Mouse (Mus musculus) MEL (cell line): ENCODE measurements around the gene Hnrnpc. TPM values are rescaled to one million over a fixed set of nuclear protein-coding genes. Genes with fewer than 3 reads are reported as not detected.

ENCODE experiments used
- DNase-seq: peaks from one replicate; pipeline ENCODE4 v3.0.0; 2011; ENCODE audit warnings: low read depth, low spot score
- H3K27ac ChIP-seq: 2 replicates; pipeline ENCODE4 v1.5.1; 2012; ENCODE audit warnings: low read depth, mild to moderate bottlenecking, control low read depth, low read length, moderate library complexity; ENCODE audit not compliant: control insufficient read depth
- H3K27me3 ChIP-seq, 2 experiments: fragments of 150-350 bp in 1 of 2; sonication (generic) in 1 of 2; 2 replicates each; pipeline ENCODE4 v1.6.1; 2012; ENCODE audit warnings: low read length in 2 of 2, mild to moderate bottlenecking in 2 of 2, improper control_type of control experiment in 1 of 2, moderate library complexity in 1 of 2; ENCODE audit not compliant: insufficient read depth in 2 of 2, control insufficient read depth in 1 of 2
- H3K36me3 ChIP-seq, 2 experiments: 2 replicates each; pipeline ENCODE4 v1.6.1; 2012 to 2014; ENCODE audit warnings: low read length in 2 of 2, improper control_type of control experiment in 1 of 2, inconsistent platforms in 1 of 2, mild to moderate bottlenecking in 1 of 2; ENCODE audit not compliant: insufficient read depth in 2 of 2, control insufficient read depth in 1 of 2
- H3K4me1 ChIP-seq, 2 experiments: fragments of 150-350 bp in 1 of 2; sonication (generic) in 1 of 2; 2 replicates each; pipeline ENCODE4 v1.6.1; 2012; ENCODE audit warnings: low read length in 2 of 2, improper control_type of control experiment in 1 of 2, mild to moderate bottlenecking in 1 of 2; ENCODE audit not compliant: insufficient read depth in 2 of 2, control insufficient read depth in 1 of 2
- H3K4me3 ChIP-seq, 2 experiments: fragments of 150-350 bp in 1 of 2; sonication (generic) in 1 of 2; 2 replicates each; pipeline ENCODE4 v1.5.1; 2012; ENCODE audit warnings: low read depth in 2 of 2, low read length in 2 of 2, mild to moderate bottlenecking in 2 of 2, moderate library complexity in 2 of 2, control low read depth in 1 of 2, improper control_type of control experiment in 1 of 2; ENCODE audit not compliant: control insufficient read depth in 1 of 2, insufficient read depth in 1 of 2
- H3K79me2 ChIP-seq: 2 replicates; pipeline ENCODE4 v1.6.1; 2012; ENCODE audit warnings: mild to moderate bottlenecking, low read length, moderate library complexity; ENCODE audit not compliant: control insufficient read depth, poor library complexity, insufficient read depth
- H3K9ac ChIP-seq: 2 replicates; pipeline ENCODE4 v1.6.1; 2012; ENCODE audit warnings: low read depth, mild to moderate bottlenecking, control low read depth, low read length, moderate library complexity; ENCODE audit not compliant: control insufficient read depth, poor library complexity, severe bottlenecking
- H3K9me3 ChIP-seq: fragments of 150-350 bp; sonication (generic); replicated peaks from 2 replicates; pipeline ENCODE4 v1.6.1; 2012; ENCODE audit warnings: mild to moderate bottlenecking, low read length, improper control_type of control experiment, moderate library complexity; ENCODE audit not compliant: insufficient read depth
- BHLHE40 ChIP-seq: IDR thresholded peaks from 2 replicates; pipeline ENCODE4 v1.6.1; 2012; ENCODE audit warnings: low read depth, mild to moderate bottlenecking, inconsistent platforms, low read length, improper control_type of control experiment, borderline replicate concordance
- ETS1 ChIP-seq: IDR thresholded peaks from 2 replicates; pipeline ENCODE4 v1.6.1; 2012; ENCODE audit warnings: low read depth, mild to moderate bottlenecking, inconsistent platforms, low read length, improper control_type of control experiment, moderate library complexity
- KAT2A ChIP-seq: conservative IDR thresholded peaks from 2 replicates; pipeline ENCODE4 v1.6.1; 2012; ENCODE audit warnings: low read depth, low read length, improper control_type of control experiment, inconsistent platforms
- MAX ChIP-seq: IDR thresholded peaks from 2 replicates; pipeline ENCODE4 v1.6.1; 2011; ENCODE audit warnings: low read length, improper control_type of control experiment
- MEF2A ChIP-seq: IDR thresholded peaks from 2 replicates; pipeline ENCODE4 v1.6.1; 2014; ENCODE audit warnings: low read depth, mild to moderate bottlenecking, inconsistent platforms, low read length, improper control_type of control experiment; ENCODE audit not compliant: poor library complexity, insufficient replicate concordance, severe bottlenecking; ENCODE audit errors: extremely low read depth
- MXI1 ChIP-seq: IDR thresholded peaks from 2 replicates; pipeline ENCODE4 v1.6.1; 2011; ENCODE audit warnings: mild to moderate bottlenecking, low read depth, low read length, improper control_type of control experiment
- MYB ChIP-seq: IDR thresholded peaks from 2 replicates; pipeline ENCODE4 v1.6.1; 2011; ENCODE audit warnings: mild to moderate bottlenecking, low read depth, low read length, improper control_type of control experiment
- NRF1 ChIP-seq: IDR thresholded peaks from 2 replicates; pipeline ENCODE4 v1.6.1; 2014; ENCODE audit warnings: low read depth, mild to moderate bottlenecking, inconsistent platforms, low read length, improper control_type of control experiment, moderate library complexity; ENCODE audit not compliant: poor library complexity, insufficient read depth, severe bottlenecking
- POLR2AphosphoS5 ChIP-seq: IDR thresholded peaks from 2 replicates; pipeline ENCODE4 v1.6.1; 2012; ENCODE audit warnings: low read depth, borderline replicate concordance, mild to moderate bottlenecking, inconsistent platforms, low read length, moderate library complexity, mixed read lengths
- RAD21 ChIP-seq: IDR thresholded peaks from 2 replicates; pipeline ENCODE4 v1.6.1; 2011; ENCODE audit warnings: mild to moderate bottlenecking, low read depth, low read length, improper control_type of control experiment
- SIN3A ChIP-seq: IDR thresholded peaks from 2 replicates; pipeline ENCODE4 v1.6.1; 2012; ENCODE audit warnings: low read length, improper control_type of control experiment, inconsistent platforms
- TAL1 ChIP-seq: IDR thresholded peaks from 2 replicates; pipeline ENCODE4 v1.6.1; 2012; ENCODE audit warnings: mild to moderate bottlenecking, inconsistent platforms, low read length, moderate library complexity, mixed read lengths
- TBP ChIP-seq: IDR thresholded peaks from 2 replicates; pipeline ENCODE4 v1.8.0; 2011; ENCODE audit warnings: low read depth, low read length, improper control_type of control experiment
- USF1 ChIP-seq: IDR thresholded peaks from 2 replicates; pipeline ENCODE4 v1.6.1; 2014; ENCODE audit warnings: low read depth, mild to moderate bottlenecking, inconsistent platforms, low read length, improper control_type of control experiment, moderate library complexity
- USF2 ChIP-seq, 2 experiments: IDR thresholded peaks; 2 replicates each; pipeline ENCODE4 v1.6.1; 2011 to 2012; ENCODE audit warnings: improper control_type of control experiment in 2 of 2, low read length in 2 of 2, borderline replicate concordance in 1 of 2, inconsistent platforms in 1 of 2, low read depth in 1 of 2, mild to moderate bottlenecking in 1 of 2; ENCODE audit not compliant: insufficient read depth in 1 of 2
- ZNF384 ChIP-seq: IDR thresholded peaks from 2 replicates; pipeline ENCODE4 v1.6.1; 2012; ENCODE audit warnings: low read depth, mild to moderate bottlenecking, inconsistent platforms, low read length, improper control_type of control experiment
- polyA plus RNA-seq, 2 experiments: library from polyadenylated mRNA; stranded (reverse) in 1 of 2; unstranded in 1 of 2; fragments of >175 nt in 1 of 2; fragments of >200 nt in 1 of 2; gene quantifications; 2 replicates each; pipeline versions ENCODE4 v1.2.1 to v1.2.4; 2012; ENCODE audit warnings: low replicate concordance in 2 of 2, low read depth in 1 of 2; ENCODE audit not compliant: insufficient read length in 2 of 2, insufficient read depth in 1 of 2, missing spikeins in 1 of 2
- total RNA-seq: library from RNA; depleted of rRNA; stranded (reverse); fragments of 300-350 nt; gene quantifications from 2 replicates; pipeline ENCODE4 v1.2.3, GENCODE M21; 2012

Hnrnpc gene
- total and polyA plus RNA-seq, 3 experiments: 272 to 3,096 (median 626) TPM

- TF ChIP-seq MEF2A: no peak
- no peak for TF ChIP-seq MXI1
- H3K27ac ChIP-seq: no peak overlapping the region
- H3K4me3 ChIP-seq: no peak overlapping the region
- no peaks in the 10 kb centered on the region for H3K79me2 ChIP-seq
- no peaks in the 10 kb centered on the region for H3K9me3 ChIP-seq
- peaks cover 0 to 9% of the 10 kb centered on the region in 2 experiments; a peak in 2 of 4 replicates for H3K36me3 ChIP-seq
- peaks cover 9 to 12% of the 10 kb centered on the region in 2 experiments for H3K4me1 ChIP-seq
- DNase-seq: no peak
- H3K9ac ChIP-seq: no peak overlapping the region
- peaks cover 0 to 5% of the 10 kb centered on the region in 2 experiments for H3K27me3 ChIP-seq
Observed at GRCm38 (mm10) chr14:52039332-52039731, 64.5 kb downstream of the Hnrnpc start.

DNA sequence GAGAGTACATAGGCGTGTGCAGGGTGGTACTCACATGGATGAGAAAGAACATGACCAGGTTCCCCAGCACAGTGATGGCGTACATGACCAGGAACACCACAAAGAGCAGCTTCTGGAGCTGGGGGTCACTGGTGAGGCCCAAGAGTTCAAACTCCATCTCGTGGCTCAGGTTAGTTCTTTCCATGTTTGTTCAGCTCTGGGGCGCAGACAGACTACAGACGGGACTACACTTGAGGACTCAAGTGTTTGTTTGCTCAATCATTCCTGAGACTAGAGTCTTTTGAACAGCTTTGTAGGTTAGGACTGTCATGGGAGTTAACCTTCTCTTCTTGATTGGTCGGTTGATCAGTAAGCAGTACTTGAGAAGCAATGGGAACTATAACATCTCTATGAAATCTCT, 67.9 kb downstream of the Hnrnpc start:
- Histone ChIP-seq H3K36me3 (no peaks in the 10 kb centered on the region), H3K79me2 (no peaks in the 10 kb centered on the region), H3K27ac (no peak overlapping the region), H3K9ac (no peak overlapping the region), H3K27me3 (peaks cover 0 to 5% of the 10 kb centered on the region in 2 experiments), H3K9me3 (no peaks in the 10 kb centered on the region), H3K4me3 (no peak overlapping the region), H3K4me1 (no peaks in the 10 kb centered on the region)
- TF ChIP-seq POLR2AphosphoS5 (no peak), MEF2A (no peak), RAD21 (no peak), USF2 (IDR thresholded peaks at IDR 0.05; ENCODE audit: borderline replicate concordance in 1 of 2, insufficient read depth in 1 of 2, low read depth in 1 of 2, low read length in 2 of 2) (no peak), MAX (no peak), TAL1 (no peak), ETS1 (no peak), MYB (no peak), ZNF384 (no peak), BHLHE40 (no peak), SIN3A (no peak), NRF1 (no peak), KAT2A (no peak), USF1 (no peak), TBP (no peak)
- DNase-seq: no peak
